Mouse (Mus musculus): ENCODE results near the gene Vmn1r137. TPM values are rescaled to one million over a fixed set of nuclear protein-coding genes. Genes with fewer than 3 reads are reported as not detected.

Gene Vmn1r137
- total RNA-seq (2023): not detected

GRCm38 (mm10) chr7:21994287-21994686 lies at the start of gene Vmn1r137:
TSS of gene Vmn1r137 (plus strand) at chr7:21994587.

GRCm38 (mm10) chr7:22028797-22029196 lies 34.4 kb downstream of the Vmn1r137 start, which contains the start of gene Vmn1r138:
TSS of gene Vmn1r138 (minus strand) at chr7:22028897.

Other genes starting within 250 kb of the Vmn1r137 start
- gene Gm4175, start 233.1 kb upstream of the Vmn1r137 start, total RNA-seq (2023): not detected
- not detected for gene Gm4177, start 197.9 kb upstream of the Vmn1r137 start, total RNA-seq (2023)
- not detected for gene Vmn1r135, start 162.2 kb upstream of the Vmn1r137 start, total RNA-seq (2023)
- gene Gm5725, start 150.3 kb upstream of the Vmn1r137 start, total RNA-seq (2023): not detected
- not detected for gene Gm5891, start 73.3 kb upstream of the Vmn1r137 start, total RNA-seq (2023)
- not detected for gene Vmn1r138, start 34.3 kb downstream of the Vmn1r137 start, total RNA-seq (2023)
- gene Gm6176, start 61.7 kb downstream of the Vmn1r137 start, total RNA-seq (2023): not detected
- gene Vmn1r139, start 74.5 kb downstream of the Vmn1r137 start, total RNA-seq (2023): not detected
- not detected for gene Gm16451, start 123.7 kb downstream of the Vmn1r137 start, total RNA-seq (2023)
- gene Gm10666, start 140.2 kb downstream of the Vmn1r137 start, total RNA-seq (2023): not detected
- gene Vmn1r142, start 169.4 kb downstream of the Vmn1r137 start, total RNA-seq (2023): not detected
- gene Vmn1r143, start 194.8 kb downstream of the Vmn1r137 start, total RNA-seq (2023): not detected
- not detected for gene Gm8653, start 206.7 kb downstream of the Vmn1r137 start, total RNA-seq (2023)
- gene Gm8453, start 234.9 kb downstream of the Vmn1r137 start, total RNA-seq (2023): not detected